Mouse (Mus musculus) induced T-regulatory cell, adult 2 months (primary cell): ENCODE measurements at regions not wholly inside any gene's neighbourhood (a gene's known extent, or its start where the extent isn't known, plus 50 kb on each side); places are given as distances from the start of the nearest gene placed in this dataset.

Experiments
- DNase-seq: peaks from one replicate; pipeline ENCODE4 v3.0.0-alpha.2; 2012; ENCODE audit warnings: low read depth

GRCm38 (mm10) chr10:92333869-92334268, 388.4 kb downstream of the Nedd1 start:
- no peak for DNase-seq

DNA sequence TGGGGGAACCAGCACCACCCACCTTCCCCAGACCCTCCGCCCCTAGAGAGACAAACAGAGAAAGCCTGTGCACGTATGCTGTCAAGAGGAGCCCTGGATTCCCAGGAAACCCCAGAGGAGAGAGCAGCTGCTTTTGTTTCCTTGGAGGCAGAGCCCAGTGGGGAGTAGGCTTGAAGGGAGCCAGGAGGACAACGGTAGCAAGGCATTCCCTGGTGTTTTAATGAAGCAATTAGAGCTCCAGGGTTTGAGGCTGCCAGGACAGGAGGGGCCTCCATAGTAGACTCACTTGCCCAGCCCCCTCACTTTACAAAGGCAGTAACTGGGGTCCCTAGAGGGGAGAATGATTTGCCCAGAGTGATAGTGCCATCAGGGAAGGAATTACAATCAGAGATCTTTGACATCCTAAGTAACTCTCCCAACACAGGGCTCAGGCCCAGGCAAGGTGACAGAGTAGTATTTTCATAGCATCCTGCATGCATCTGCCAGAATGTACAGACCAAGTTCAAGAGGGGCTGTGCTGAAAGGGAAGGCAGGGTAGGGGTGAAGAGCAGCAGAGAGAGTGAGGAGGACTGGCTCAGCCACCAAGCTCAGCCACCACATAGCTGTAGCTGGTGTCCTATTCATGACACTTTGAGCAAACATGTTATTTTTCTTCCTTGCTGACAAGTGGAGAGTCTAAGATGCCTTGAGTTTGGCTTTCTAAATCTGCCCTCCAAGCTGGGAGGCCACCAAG, 389.0 kb downstream of the Nedd1 start:
- no peak for DNase-seq

GRCm38 (mm10) chr10:92330150-92330549, 392.1 kb downstream of the Nedd1 start:
- no peak for DNase-seq

DNA sequence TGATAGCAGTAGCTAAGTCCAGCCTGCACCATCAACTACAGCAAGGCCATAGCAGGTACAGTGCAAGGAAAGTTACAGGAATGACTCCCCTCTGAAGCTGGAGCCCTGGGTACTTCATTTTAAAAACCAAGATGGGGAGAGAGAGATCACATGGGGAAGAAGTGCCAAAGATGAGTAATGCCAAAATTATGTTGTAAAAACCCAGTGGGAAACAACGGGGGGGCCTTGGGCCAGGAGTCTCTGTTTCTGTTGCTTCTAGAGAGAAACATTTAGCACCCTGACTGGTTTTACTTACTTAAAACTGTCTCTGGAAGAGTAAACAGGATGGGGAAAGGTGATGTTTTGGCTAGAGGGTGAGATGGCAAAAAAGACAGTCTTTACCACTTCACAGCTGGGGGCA, 392.6 kb downstream of the Nedd1 start:
- DNase-seq: no peak

GRCm38 (mm10) chr10:92325284-92325989, 396.8 kb downstream of the Nedd1 start:
- no peak for DNase-seq

- DNase-seq: no peak
Measured at GRCm38 (mm10) chr10:92314606-92315005, 407.6 kb downstream of the Nedd1 start.

DNA sequence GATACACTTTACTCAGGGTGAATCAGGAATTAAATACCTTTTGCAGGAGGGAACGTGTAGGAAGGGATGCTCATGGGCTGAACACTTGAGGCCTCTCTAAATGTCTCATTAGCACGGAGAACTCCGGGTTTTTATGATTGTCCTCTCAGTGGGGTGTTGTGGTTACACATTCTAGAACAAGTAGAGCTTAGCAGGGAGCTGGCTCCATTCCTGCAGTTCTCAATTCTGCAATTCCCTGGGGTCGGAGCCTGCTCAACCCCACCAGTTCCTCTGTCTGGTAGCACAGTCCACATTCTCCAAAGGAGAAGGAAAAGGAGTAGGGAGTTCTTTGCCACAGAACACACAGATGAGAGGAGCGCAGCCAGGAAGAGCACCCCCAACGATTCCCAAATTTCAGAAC, 409.9 kb downstream of the Nedd1 start:
- no peak for DNase-seq

DNA sequence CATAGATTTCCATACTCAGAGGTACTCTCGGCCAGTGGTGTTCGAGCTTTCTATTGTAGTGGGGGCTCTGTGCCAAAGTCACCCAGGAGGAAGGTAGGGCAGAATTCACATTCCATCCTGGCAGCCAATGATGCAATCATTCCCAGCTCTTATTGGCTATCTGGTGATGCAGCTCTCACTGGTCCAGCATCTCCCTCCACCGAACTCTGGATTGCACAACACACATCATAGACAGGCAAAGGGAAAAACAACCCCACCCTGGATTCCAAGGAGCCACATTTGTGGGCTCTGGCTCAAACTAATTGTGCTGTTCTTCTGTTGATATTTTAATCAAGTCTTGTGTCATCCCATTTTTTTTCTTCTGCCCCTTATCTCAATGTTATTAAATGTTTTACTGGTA, 413.6 kb downstream of the Nedd1 start:
- no peak for DNase-seq

DNA sequence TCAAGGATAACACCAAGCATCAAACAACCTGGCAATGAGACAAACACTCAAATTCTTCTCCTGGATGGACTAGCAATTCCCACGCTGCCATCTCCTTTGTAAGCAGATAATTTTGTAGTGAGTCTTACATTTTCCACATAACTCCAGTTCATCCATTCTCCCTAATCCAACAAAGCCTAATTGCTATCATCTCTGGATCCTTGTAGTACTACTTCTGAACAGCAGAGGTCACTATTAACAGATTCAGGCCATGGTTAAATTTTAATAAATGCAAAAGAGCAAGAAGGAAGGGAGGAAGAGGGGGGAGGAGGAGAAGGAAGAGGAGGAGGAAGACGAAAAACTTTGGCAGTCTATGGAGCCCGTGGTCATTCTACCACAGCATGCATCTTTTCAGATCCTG, 414.4 kb downstream of the Nedd1 start:
- peak; percentile 23 for DNase-seq

GRCm38 (mm10) chr10:92298693-92299092, 423.5 kb downstream of the Nedd1 start:
- DNase-seq: no peak

DNA sequence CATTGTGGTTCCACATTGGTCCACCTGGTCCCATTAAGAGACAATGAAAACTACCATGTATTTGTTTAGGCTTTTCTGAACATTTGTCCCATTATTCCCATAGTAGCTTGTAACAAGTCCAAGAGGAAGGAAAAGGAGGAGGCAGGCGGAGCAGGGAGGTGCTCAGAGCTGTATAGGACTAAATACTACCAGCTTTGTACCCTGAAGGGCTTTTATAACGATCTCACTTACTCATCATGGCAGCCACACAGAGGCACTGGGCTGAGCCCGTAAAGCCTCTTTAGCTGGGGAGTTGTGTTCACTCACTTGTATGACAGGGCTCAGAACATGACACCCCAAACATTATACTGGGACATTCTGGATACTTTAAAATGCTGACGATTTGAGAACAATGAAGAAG, 425.4 kb downstream of the Nedd1 start:
- no peak for DNase-seq

DNA sequence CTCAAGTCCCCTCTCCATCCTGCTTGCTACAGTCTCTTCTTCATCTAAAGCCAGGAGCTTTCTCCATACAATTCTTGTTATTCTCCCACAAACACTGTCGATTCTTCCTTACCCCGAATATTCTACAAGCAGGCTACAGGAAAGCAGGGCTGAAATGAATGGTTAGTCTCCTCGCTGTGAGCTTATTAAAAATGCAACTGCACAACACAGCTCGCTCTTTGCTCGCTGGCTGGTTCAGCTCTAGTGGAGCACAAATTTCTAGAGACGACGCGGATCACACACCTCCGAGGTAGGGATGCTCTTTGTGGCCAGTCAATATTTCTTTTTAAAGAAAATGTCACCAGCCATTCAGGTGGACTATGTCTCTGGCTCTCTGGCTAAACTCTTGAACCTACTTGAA, 425.9 kb downstream of the Nedd1 start:
- DNase-seq: no peak

DNA sequence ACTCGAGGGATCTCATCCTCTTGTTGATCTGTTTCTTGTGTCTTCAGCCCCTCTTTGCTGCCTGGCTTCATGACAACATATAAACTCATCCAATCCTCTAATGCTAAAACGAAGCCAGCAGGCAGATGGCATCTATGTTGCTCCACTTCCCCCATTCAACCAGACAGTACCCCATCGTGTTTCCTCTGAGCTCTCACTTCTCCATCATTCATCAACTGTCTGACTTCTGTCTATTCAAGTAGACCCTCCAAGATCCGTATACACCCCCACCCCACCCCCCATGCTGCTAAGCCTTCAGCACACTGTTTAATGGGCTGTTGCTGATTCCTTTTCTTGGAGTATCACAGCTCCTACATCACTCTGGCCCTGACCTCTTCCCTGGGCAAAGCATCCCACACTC, 429.0 kb downstream of the Nedd1 start:
- no peak for DNase-seq

DNA sequence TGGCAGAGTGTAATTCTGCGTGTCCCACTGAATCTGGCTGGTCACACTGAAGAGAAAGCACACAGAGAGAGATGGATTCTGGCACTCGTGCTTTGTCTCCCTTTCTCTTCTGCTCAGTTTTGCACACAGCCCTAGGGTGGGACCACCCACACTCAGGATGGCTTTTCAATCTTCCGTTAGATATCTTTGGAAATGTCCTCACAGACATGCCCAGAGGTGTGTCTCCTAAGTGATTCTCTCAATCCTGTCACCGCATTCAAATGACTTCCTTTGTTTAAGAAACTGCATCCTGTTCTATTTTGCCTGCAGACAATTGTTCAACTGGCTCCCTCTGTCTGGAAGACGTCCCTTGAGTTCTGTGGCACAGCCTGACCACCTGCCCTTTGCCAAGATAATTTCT, 433.0 kb downstream of the Nedd1 start:
- no peak for DNase-seq

GRCm38 (mm10) chr10:92284231-92284630, 438.0 kb downstream of the Nedd1 start:
- DNase-seq: no peak

- DNase-seq: no peak
Measured at GRCm38 (mm10) chr10:92277981-92278380, 444.2 kb downstream of the Nedd1 start.

DNA sequence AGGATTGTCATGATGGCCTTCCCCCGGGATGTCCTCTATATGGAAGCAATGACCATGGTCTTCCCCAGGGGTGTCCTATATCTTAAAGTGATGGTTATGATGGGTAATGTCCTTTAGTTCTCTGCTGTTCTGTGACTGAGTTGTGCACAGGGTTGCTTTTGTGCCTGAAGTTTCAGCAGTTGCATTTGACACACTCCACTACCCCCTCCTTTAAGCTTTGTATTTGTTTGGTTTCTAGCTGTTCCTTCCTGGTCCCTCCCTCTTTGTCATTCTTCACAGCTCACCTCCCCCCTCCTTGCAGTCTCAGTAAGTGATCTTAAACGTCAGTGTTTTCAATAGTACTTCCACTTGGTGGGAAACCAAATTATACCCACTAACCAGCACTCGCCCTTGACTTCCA, 464.4 kb downstream of the Nedd1 start:
- DNase-seq: no peak

DNA sequence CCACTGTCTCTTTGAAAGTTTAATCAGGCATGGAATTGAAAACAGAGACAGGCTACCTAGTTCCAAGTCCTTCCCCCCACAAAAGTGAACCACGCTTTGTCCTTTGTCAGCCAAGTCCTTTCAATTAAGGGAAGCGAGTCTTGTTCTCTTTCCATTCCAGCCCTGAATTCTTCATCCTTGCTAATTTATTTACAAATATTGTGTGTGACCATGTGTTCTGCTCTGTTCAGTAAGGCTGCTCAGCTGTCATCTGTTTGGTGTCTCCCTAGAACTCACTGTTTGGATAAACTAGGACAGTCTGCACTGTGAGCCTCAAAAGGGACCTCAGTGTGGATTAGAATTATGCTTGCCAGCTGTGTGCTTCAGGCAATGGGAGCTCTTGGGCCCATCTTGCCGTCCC, 473.6 kb downstream of the Nedd1 start:
- no peak for DNase-seq

DNA sequence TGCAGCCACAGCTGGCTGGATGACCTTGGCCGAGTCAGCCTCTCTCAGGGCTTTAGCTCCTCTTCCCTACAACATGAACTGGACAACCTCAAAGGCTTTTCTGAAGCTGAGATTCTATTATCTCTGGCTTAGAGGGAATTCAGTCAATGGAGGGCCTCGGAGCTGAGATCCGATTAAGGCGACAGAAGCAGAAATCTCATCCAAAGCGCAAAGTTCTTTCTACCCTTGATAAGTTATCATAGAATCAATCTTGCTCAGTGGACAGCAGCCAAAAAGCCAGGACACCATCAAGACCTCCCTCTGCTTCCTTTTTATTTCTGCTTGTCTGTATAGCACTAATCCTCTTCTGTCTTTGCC, 474.8 kb downstream of the Nedd1 start:
- DNase-seq: no peak

DNA sequence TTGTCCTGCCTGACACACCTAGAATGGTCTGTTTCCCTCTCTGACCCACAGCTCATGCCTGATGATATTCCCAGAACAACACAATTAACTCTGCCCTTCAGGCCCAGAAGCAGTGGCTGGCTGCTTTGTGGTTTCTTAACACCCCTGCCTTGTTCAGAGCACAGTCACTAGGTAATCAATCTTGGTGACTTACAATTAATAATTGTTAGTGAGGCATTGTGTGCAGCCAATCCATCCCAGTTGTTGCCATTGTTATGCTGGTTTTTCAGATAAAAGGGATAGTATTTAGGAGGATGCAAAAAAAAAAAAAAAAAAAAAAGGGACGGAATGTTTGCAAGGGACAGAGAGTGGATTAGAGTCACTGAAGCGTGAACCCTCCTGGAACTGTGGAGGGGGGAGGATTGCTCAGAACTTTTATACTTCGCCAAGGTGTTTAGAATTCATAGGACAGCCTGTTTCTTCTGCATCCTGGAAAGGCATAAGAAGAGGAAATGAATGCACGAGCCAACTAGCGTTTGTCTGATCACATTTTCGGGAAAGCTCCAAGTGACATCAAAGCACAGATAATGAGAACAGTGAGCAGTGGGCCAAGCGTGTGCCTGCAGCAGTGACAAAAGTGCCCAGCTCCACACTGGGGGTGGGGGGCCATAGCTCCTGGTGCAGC, 475.3 kb downstream of the Nedd1 start:
- DNase-seq: no peak

GRCm38 (mm10) chr10:92242714-92243440, 479.3 kb downstream of the Nedd1 start:
- DNase-seq: no peak

GRCm38 (mm10) chr10:92237881-92238280, 484.3 kb downstream of the Nedd1 start:
- no peak for DNase-seq

- no peak for DNase-seq
Measured at GRCm38 (mm10) chr10:92232081-92232480, 490.1 kb downstream of the Nedd1 start.
